Mouse (Mus musculus) CH12.LX (cell line): ENCODE results near the gene Krt81. TPM values are rescaled to one million over a fixed set of nuclear protein-coding genes. Genes with fewer than 3 reads are reported as not detected.

ENCODE experiments used
- DNase-seq: peaks from one replicate; pipeline ENCODE4 v3.0.0-alpha.2; 2013; ENCODE audit errors: extremely low read depth
- H3K27ac ChIP-seq: 2 replicates; pipeline ENCODE4 v1.5.1; 2012; ENCODE audit warnings: low read depth, mild to moderate bottlenecking, control low read depth, moderate library complexity; ENCODE audit not compliant: insufficient read depth
- H3K27me3 ChIP-seq: replicated peaks from 2 replicates; pipeline ENCODE3; 2012; ENCODE audit warnings: inconsistent platforms
- H3K36me3 ChIP-seq, 2 experiments: replicated peaks in 1 of 2; 2 replicates each; pipeline versions ENCODE3 to v1.6.1; 2012; ENCODE audit warnings: inconsistent platforms in 1 of 2, low read length in 1 of 2, mild to moderate bottlenecking in 1 of 2, mixed read lengths in 1 of 2, moderate library complexity in 1 of 2; ENCODE audit not compliant: control insufficient read depth in 1 of 2, insufficient read depth in 1 of 2
- H3K4me1 ChIP-seq, 2 experiments: 2 replicates each; pipeline ENCODE4 v1.6.1; 2012; ENCODE audit warnings: inconsistent platforms in 1 of 2, moderate library complexity in 1 of 2; ENCODE audit not compliant: insufficient read depth in 2 of 2, control insufficient read depth in 1 of 2
- H3K4me2 ChIP-seq: 2 replicates; pipeline ENCODE4 v1.6.1; 2012; ENCODE audit warnings: low read depth, mild to moderate bottlenecking, control low read depth; ENCODE audit not compliant: poor library complexity, insufficient read depth, severe bottlenecking
- H3K4me3 ChIP-seq, 3 experiments: fragments of 150-350 bp in 1 of 3; sonication (generic) in 1 of 3; replicated peaks in 1 of 3; 2 replicates each; pipeline versions ENCODE3 to v1.5.1; 2011 to 2012; ENCODE audit warnings: low read depth in 2 of 3, low read length in 2 of 3, mild to moderate bottlenecking in 2 of 3, moderate library complexity in 2 of 3, control low read depth in 1 of 3, improper control_type of control experiment in 1 of 3, inconsistent platforms in 1 of 3, mixed read lengths in 1 of 3; ENCODE audit not compliant: poor library complexity in 1 of 3
- H3K79me2 ChIP-seq: replicated peaks from 2 replicates; pipeline ENCODE4 v1.6.1; 2012; ENCODE audit warnings: mild to moderate bottlenecking, moderate library complexity; ENCODE audit not compliant: control insufficient read depth, poor library complexity, insufficient read depth, severe bottlenecking; ENCODE audit errors: extremely low read depth
- H3K9ac ChIP-seq: 2 replicates; pipeline ENCODE4 v1.6.1; 2012; ENCODE audit warnings: low read depth, mild to moderate bottlenecking, control low read depth, moderate library complexity; ENCODE audit not compliant: insufficient read depth
- H3K9me3 ChIP-seq: replicated peaks from 2 replicates; pipeline ENCODE3; 2012; ENCODE audit warnings: low read length, inconsistent platforms, mixed read lengths
- CHD2 ChIP-seq: IDR thresholded peaks from 2 replicates; pipeline ENCODE4 v1.6.1; 2011; ENCODE audit warnings: low read length, improper control_type of control experiment
- E2F4 ChIP-seq: IDR thresholded peaks from 2 replicates; pipeline ENCODE4 v1.6.1; 2011; ENCODE audit warnings: low read depth, low read length, improper control_type of control experiment; ENCODE audit not compliant: insufficient replicate concordance
- ETS1 ChIP-seq: conservative IDR thresholded peaks from 2 replicates; pipeline ENCODE4 v1.6.1; 2012; ENCODE audit warnings: low read depth, mild to moderate bottlenecking, inconsistent platforms, low read length, improper control_type of control experiment, moderate library complexity
- HCFC1 ChIP-seq: IDR thresholded peaks from 2 replicates; pipeline ENCODE4 v1.6.1; 2012; ENCODE audit warnings: low read depth, mild to moderate bottlenecking, inconsistent platforms, low read length, improper control_type of control experiment
- IRF4 ChIP-seq: IDR thresholded peaks from 2 replicates; pipeline ENCODE4 v1.6.1; 2014; ENCODE audit warnings: low read depth, mild to moderate bottlenecking, inconsistent platforms, low read length, improper control_type of control experiment
- JUN ChIP-seq: IDR thresholded peaks from 2 replicates; pipeline ENCODE4 v1.6.1; 2011; ENCODE audit warnings: low read depth, mild to moderate bottlenecking, low read length, improper control_type of control experiment, moderate library complexity; ENCODE audit not compliant: insufficient read depth
- JUND ChIP-seq: conservative IDR thresholded peaks from 2 replicates; pipeline ENCODE4 v1.6.1; 2011; ENCODE audit warnings: low read depth, low read length, improper control_type of control experiment
- MAFK ChIP-seq: IDR thresholded peaks from 2 replicates; pipeline ENCODE4 v1.6.1; 2011; ENCODE audit warnings: low read length, improper control_type of control experiment; ENCODE audit not compliant: insufficient replicate concordance
- MAX ChIP-seq: IDR thresholded peaks from 2 replicates; pipeline ENCODE4 v1.6.1; 2011; ENCODE audit warnings: low read length, improper control_type of control experiment
- MEF2A ChIP-seq: IDR thresholded peaks from 2 replicates; pipeline ENCODE4 v1.6.1; 2014; ENCODE audit warnings: low read depth, mild to moderate bottlenecking, inconsistent platforms, low read length, improper control_type of control experiment, borderline replicate concordance
- MXI1 ChIP-seq: IDR thresholded peaks from 2 replicates; pipeline ENCODE4 v1.6.1; 2011; ENCODE audit warnings: mild to moderate bottlenecking, low read depth, low read length, improper control_type of control experiment
- MYC ChIP-seq: IDR thresholded peaks from 2 replicates; pipeline ENCODE4 v1.6.1; 2011; ENCODE audit warnings: low read depth, mild to moderate bottlenecking, improper control_type of control experiment, low read length
- NRF1 ChIP-seq: IDR thresholded peaks from 2 replicates; pipeline ENCODE4 v1.6.1; 2014; ENCODE audit warnings: low read depth, mild to moderate bottlenecking, inconsistent platforms, low read length, improper control_type of control experiment, moderate library complexity
- PAX5 ChIP-seq: IDR thresholded peaks from 2 replicates; pipeline ENCODE4 v1.6.1; 2012; ENCODE audit warnings: low read length, inconsistent platforms, mixed read lengths
- POLR2AphosphoS2 ChIP-seq: IDR thresholded peaks from 2 replicates; pipeline ENCODE4 v1.6.1; 2011; ENCODE audit warnings: low read depth, low read length, improper control_type of control experiment
- RCOR1 ChIP-seq: conservative IDR thresholded peaks from 2 replicates; pipeline ENCODE4 v1.6.1; 2012; ENCODE audit warnings: low read depth, mild to moderate bottlenecking, inconsistent platforms, low read length, improper control_type of control experiment
- SIN3A ChIP-seq: IDR thresholded peaks from 2 replicates; pipeline ENCODE4 v1.6.1; 2012; ENCODE audit warnings: low read length, improper control_type of control experiment, inconsistent platforms
- USF2 ChIP-seq: conservative IDR thresholded peaks from 2 replicates; pipeline ENCODE4 v1.6.1; 2011; ENCODE audit warnings: low read depth, low read length, improper control_type of control experiment
- ZNF384 ChIP-seq: IDR thresholded peaks from 2 replicates; pipeline ENCODE4 v1.6.1; 2012; ENCODE audit warnings: low read depth, low read length, improper control_type of control experiment, inconsistent platforms
- dilution Hi-C: fragments of 300-500 bp; cut with MboI; formaldehyde crosslinking; loops from 2 replicates; pipeline ENCODE4 v1.14.3; 2020; ENCODE audit warnings: low sequenced_read_pairs; ENCODE audit not compliant: extremely low pct_unique_long_range_greater_than_20kb, extremely low pct_ligation_motif_present
- in situ Hi-C: fragments of 300-500 bp; cut with MboI; formaldehyde crosslinking; loops from 3 replicates; pipeline ENCODE4 v1.14.3; 2019; ENCODE audit warnings: low sequenced_read_pairs, low pct_ligation_motif_present, low pct_unique_long_range_greater_than_20kb, mixed read lengths
- polyA plus RNA-seq: library from polyadenylated mRNA; unstranded; fragments of >175 nt; gene quantifications from 2 replicates; pipeline ENCODE4 v1.2.1, GENCODE M21; 2012; ENCODE audit warnings: low read depth; ENCODE audit not compliant: insufficient read length
- total RNA-seq, 2 experiments: library from RNA; depleted of rRNA; stranded (reverse); fragments of 300-350 nt in 1 of 2; fragments of >200 nt in 1 of 2; gene quantifications; 2 replicates each; pipeline ENCODE4 v1.2.3; 2012 to 2014

Krt81 gene
- total and polyA plus RNA-seq, 3 experiments: not detected

GRCm38 (mm10) chr15:101446572-101446971 lies 17.0 kb downstream of the Krt81 start:
- H3K27ac ChIP-seq: no peak overlapping the region

GRCm38 (mm10) chr15:101440837-101441236 lies 22.7 kb downstream of the Krt81 start:
- DNase-seq: no peak
- no peak for TF ChIP-seq PAX5
- no peak for TF ChIP-seq ETS1
- TF ChIP-seq RCOR1: no peak
- TF ChIP-seq MAFK: no peak
- TF ChIP-seq NRF1: no peak
- Histone ChIP-seq H3K9me3 (no peaks in the 10 kb centered on the region), H3K4me1 (peaks cover 0 to 5% of the 10 kb centered on the region in 2 experiments; a peak in 2 of 4 replicates), H3K27me3 (peaks cover 63% of the 10 kb centered on the region), H3K4me3 (no peak overlapping the region), H3K4me2 (no peak overlapping the region), H3K27ac (no peak overlapping the region), H3K79me2 (no peaks in the 10 kb centered on the region), H3K9ac (no peak overlapping the region), H3K36me3 (no peaks in the 10 kb centered on the region)
- in situ Hi-C loops (no loop called here), dilution Hi-C loops (no loop called here)

More at GRCm38 (mm10) chr15:101446572-101446971, 17.0 kb downstream of the Krt81 start:
- Histone ChIP-seq H3K4me1 (no peaks in the 10 kb centered on the region), H3K9me3 (no peaks in the 10 kb centered on the region), H3K36me3 (no peaks in the 10 kb centered on the region), H3K4me2 (no peak overlapping the region), H3K9ac (no peak overlapping the region), H3K27me3 (peaks cover 80% of the 10 kb centered on the region), H3K4me3 (no peak overlapping the region), H3K79me2 (no peaks in the 10 kb centered on the region)
- in situ Hi-C loops: no loop called here
- DNase-seq: no peak
- TF ChIP-seq MXI1 (no peak), SIN3A (no peak), IRF4 (no peak), ZNF384 (no peak), JUND (no peak), MYC (no peak), HCFC1 (no peak), JUN (no peak), USF2 (no peak), MEF2A (no peak), NRF1 (no peak), MAX (no peak), POLR2AphosphoS2 (no peak), E2F4 (no peak), CHD2 (no peak)
- dilution Hi-C loops: no loop called here
